Mouse (Mus musculus) telencephalon, adult 2 months (tissue): Measurements from ENCODE around the gene Clvs2.

Experiments used
- DNase-seq: peaks from one replicate; pipeline ENCODE4 v3.0.0-alpha.2; 2011; ENCODE audit warnings: low read depth, low spot score

Clvs2 gene

GRCm38 (mm10) chr10:33624131-33624879 lies at the start of gene Clvs2:
TSS of gene Clvs2 (minus strand) at chr10:33624769.
- peak; percentile 70 for DNase-seq

GRCm38 (mm10) chr10:33653142-33653541 lies 28.6 kb upstream of the Clvs2 start:
- DNase-seq = peak; percentile 48

GRCm38 (mm10) chr10:33623577-33623991 lies 985 bp downstream of the Clvs2 start:
- peak; percentile 69 for DNase-seq

GRCm38 (mm10) chr10:33622700-33623099 lies 1.9 kb downstream of the Clvs2 start:
- DNase-seq = no peak

- no peak for DNase-seq
Observed at GRCm38 (mm10) chr10:33616207-33616606, 8.4 kb downstream of the Clvs2 start.

GRCm38 (mm10) chr10:33613197-33613596 lies 11.4 kb downstream of the Clvs2 start:
- no peak for DNase-seq

GRCm38 (mm10) chr10:33592732-33593131 lies 31.8 kb downstream of the Clvs2 start:
- DNase-seq = no peak

- no peak for DNase-seq
Observed at GRCm38 (mm10) chr10:33588800-33589199, 35.8 kb downstream of the Clvs2 start.

- no peak for DNase-seq
Observed at GRCm38 (mm10) chr10:33587118-33587517, 37.5 kb downstream of the Clvs2 start.

- peak; percentile 43 for DNase-seq
Observed at GRCm38 (mm10) chr10:33558081-33558480, 66.5 kb downstream of the Clvs2 start.

- peak; percentile 94 for DNase-seq
Observed at GRCm38 (mm10) chr10:33540331-33540730, 84.2 kb downstream of the Clvs2 start.
